Mouse (Mus musculus) neural tube, embryonic 10.5 days (tissue): ENCODE measurements around the gene Akirin2.
A peak's percentile ranks its signal among the peaks of the same experiment; 100 is the strongest.

ENCODE experiments used
- DNase-seq: peaks from one replicate; pipeline ENCODE4 v3.0.0-alpha.2; 2017; ENCODE audit warnings: low spot score; ENCODE audit errors: extremely low spot score

Gene Akirin2

GRCm38 (mm10) chr4:34584871-34585607, 34.3 kb downstream of the Akirin2 start:
- DNase-seq = no peak

GRCm38 (mm10) chr4:34603123-34603522, 52.4 kb downstream of the Akirin2 start:
- DNase-seq = no peak

- DNase-seq = no peak
Measured at GRCm38 (mm10) chr4:34606658-34607057, 55.9 kb downstream of the Akirin2 start.

GRCm38 (mm10) chr4:34613571-34614145, 62.9 kb downstream of the Akirin2 start:
- DNase-seq = no peak

GRCm38 (mm10) chr4:34614630-34615094, 63.9 kb downstream of the Akirin2 start, which contains the start of the genes Orc3 and Rars2:
Orc3 (minus strand) TSS chr4:34614944.
Rars2 (plus strand) TSS chr4:34614957.
- peak; percentile 89 for DNase-seq

- peak; percentile 28 for DNase-seq
Measured at GRCm38 (mm10) chr4:34615303-34615702, 64.6 kb downstream of the Akirin2 start.

GRCm38 (mm10) chr4:34616146-34616545, 65.4 kb downstream of the Akirin2 start:
- no peak for DNase-seq
